Mouse (Mus musculus) liver, embryonic 11.5 days (tissue): ENCODE data around the gene Plekhh3. TPM values are rescaled to one million over a fixed set of nuclear protein-coding genes. Genes with fewer than 3 reads are reported as not detected.

Experiments
- ATAC-seq: fragments of 200-750 bp; cut with Nextera tagmentation; replicated peaks from 2 replicates; pipeline ENCODE4 v1.8.0; 2017; ENCODE audit warnings: moderate number of reproducible peaks, mild to moderate bottlenecking, moderate TSS enrichment, moderate library complexity; ENCODE audit not compliant: low FRiP score
- DNase-seq: peaks from one replicate; pipeline ENCODE4 v3.0.0-alpha.2; 2017; ENCODE audit warnings: low spot score
- H3K27ac ChIP-seq: fragments of 300-500 bp; sonication (generic); 2 replicates; pipeline ENCODE4 v1.5.1; 2014; ENCODE audit warnings: mild to moderate bottlenecking, low read depth, low read length, control low read depth
- H3K27me3 ChIP-seq: fragments of 300-500 bp; sonication (generic); replicated peaks from 2 replicates; pipeline ENCODE4 v1.6.1; 2014; ENCODE audit warnings: low read length, mixed read lengths; ENCODE audit not compliant: control insufficient read depth, insufficient read depth
- H3K36me3 ChIP-seq: fragments of 300-500 bp; sonication (generic); 2 replicates; pipeline ENCODE4 v1.6.1; 2014; ENCODE audit warnings: mild to moderate bottlenecking, low read length, moderate library complexity, mixed read lengths; ENCODE audit not compliant: control insufficient read depth, insufficient read depth
- H3K4me1 ChIP-seq: fragments of 300-500 bp; sonication (generic); replicated peaks from 2 replicates; pipeline ENCODE4 v1.6.1; 2014; ENCODE audit warnings: low read length, mixed read lengths; ENCODE audit not compliant: control insufficient read depth, insufficient read depth
- H3K4me2 ChIP-seq: fragments of 300-500 bp; sonication (generic); 2 replicates; pipeline ENCODE4 v1.6.1; 2014; ENCODE audit warnings: mild to moderate bottlenecking, control low read depth, moderate library complexity
- H3K4me3 ChIP-seq: fragments of 300-500 bp; sonication (generic); 2 replicates; pipeline ENCODE4 v1.5.1; 2014; ENCODE audit warnings: low read depth, low read length, control low read depth
- H3K9ac ChIP-seq: fragments of 300-500 bp; sonication (generic); 2 replicates; pipeline ENCODE4 v1.6.1; 2014; ENCODE audit warnings: low read depth, low read length, control low read depth
- H3K9me3 ChIP-seq: fragments of 300-500 bp; sonication (generic); 2 replicates; pipeline ENCODE4 v1.6.1; 2016; ENCODE audit warnings: low read length, inconsistent platforms, mixed read lengths; ENCODE audit not compliant: control insufficient read depth
- WGBS: fragments of 180-500 bp; shearing (Covaris S2); extraction: QIAGEN DNeasy Blood & Tissue Kit; methylation state at CpG from one replicate; pipeline ENCODE4 v1.1.7; 2014; 5-methylcytosine and 5-hydroxymethylcytosine counted together
- polyA plus RNA-seq: library from polyadenylated mRNA; unstranded; fragments of >200 nt; fragmentation: Nextera tagmentation; extraction: Ambion mirVana; gene quantifications from 2 replicates; pipeline ENCODE4 v1.2.1, GENCODE M21; 2014

The Plekhh3 gene
- polyA plus RNA-seq, 1 experiment from 2014 or later: 3.8 TPM

DNA sequence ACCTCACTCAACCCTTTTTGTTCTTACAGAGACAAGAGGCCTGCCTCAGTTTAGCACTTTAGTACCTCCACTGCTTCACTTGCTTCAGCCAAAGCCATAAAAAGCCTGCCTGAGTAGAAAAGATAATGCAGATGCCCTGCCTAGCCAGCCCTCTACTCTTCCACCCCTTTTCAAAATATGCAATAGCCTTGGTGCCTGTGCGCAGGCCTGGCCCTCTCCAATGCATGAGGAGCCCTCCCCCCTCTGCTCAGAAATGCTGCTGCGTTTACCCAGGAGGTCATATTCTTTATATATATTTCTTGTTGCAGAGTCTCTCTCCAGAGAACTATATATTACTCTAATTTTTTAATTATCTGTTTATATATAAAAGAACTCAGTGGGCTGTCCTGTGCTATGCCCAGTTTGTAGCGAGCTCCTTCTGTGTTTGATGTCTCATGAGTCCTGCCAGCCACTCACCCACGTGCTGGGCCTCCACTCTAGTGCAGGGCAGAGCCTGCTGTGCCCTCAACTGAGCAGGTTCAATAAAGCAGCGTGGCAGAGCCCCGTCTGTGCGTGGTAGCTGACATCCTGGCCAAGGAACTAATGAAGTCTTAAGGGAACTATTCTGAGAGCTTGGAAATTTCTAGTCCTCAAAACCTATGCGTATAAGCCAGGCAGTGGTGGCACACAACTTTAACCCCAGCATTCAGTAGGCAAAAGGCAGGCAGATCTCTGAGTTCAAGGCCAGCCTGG is 19.2 kb upstream of the Plekhh3 start:
- peak; percentile 85 for ATAC-seq
- no peak overlapping the region for H3K4me3 ChIP-seq
- no peaks in the 10 kb centered on the region for H3K27me3 ChIP-seq
- peaks cover 32% of the 10 kb centered on the region for H3K4me1 ChIP-seq
- no peaks in the 10 kb centered on the region; the same call in none of the 2 replicates for H3K36me3 ChIP-seq
- peak overlapping the region; percentile 36 for H3K4me2 ChIP-seq
- WGBS: 46% methylated on average over 8 of the region's 8 CpGs
- peak overlapping the region; percentile 59 for H3K9ac ChIP-seq
- no peaks in the 10 kb centered on the region for H3K9me3 ChIP-seq
- H3K27ac ChIP-seq: peak overlapping the region; percentile 92
- no peak for DNase-seq

GRCm38 (mm10) chr11:101189495-101190180 is 18.5 kb upstream of the Plekhh3 start:
- no peaks in the 10 kb centered on the region; the same call in 1 of the 2 replicates for H3K36me3 ChIP-seq
- no peaks in the 10 kb centered on the region for H3K27me3 ChIP-seq
- ATAC-seq: peak; percentile 97
- H3K9me3 ChIP-seq: no peaks in the 10 kb centered on the region
- peak overlapping the region; percentile 36 for H3K4me2 ChIP-seq
- H3K4me3 ChIP-seq: no peak overlapping the region
- H3K4me1 ChIP-seq: peaks cover 32% of the 10 kb centered on the region
- H3K27ac ChIP-seq: peak overlapping the region; percentile 92
- peak overlapping the region; percentile 59 for H3K9ac ChIP-seq
- DNase-seq: peak; percentile 80
- WGBS: 8% methylated on average over 6 of the region's 6 CpGs

DNA sequence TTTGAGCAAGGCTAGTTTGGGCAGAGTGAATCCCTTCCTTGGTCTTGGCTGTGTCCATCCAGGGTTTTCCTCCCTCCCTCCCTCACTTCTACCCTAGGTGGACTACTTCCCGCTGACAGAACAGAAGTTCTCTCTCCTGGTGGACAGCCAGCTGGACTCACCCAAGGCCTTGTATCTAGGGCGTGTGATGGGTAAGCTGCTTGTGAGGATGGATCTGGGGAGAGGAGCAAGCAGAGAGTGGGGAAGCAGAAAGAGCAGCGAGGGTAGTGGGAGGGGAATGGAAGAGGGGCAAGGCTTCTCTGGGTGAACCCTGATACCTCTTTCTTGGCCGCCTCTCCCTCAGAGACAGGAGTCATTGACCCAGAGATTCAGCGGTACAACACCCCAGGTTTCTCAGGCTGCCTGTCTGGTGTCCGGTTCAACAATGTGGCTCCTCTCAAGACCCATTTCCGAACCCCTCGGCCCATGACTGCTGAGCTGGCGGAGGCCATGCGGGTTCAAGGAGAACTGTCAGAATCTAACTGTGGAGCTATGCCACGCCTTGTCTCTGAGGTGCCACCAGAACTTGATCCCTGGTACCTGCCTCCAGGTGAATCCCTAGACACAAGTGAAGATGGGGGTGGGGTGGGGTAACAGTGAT is 17.1 kb upstream of the Plekhh3 start:
- H3K9me3 ChIP-seq: no peaks in the 10 kb centered on the region
- no peak overlapping the region for H3K4me3 ChIP-seq
- H3K9ac ChIP-seq: no peak overlapping the region
- H3K27ac ChIP-seq: no peak overlapping the region
- H3K36me3 ChIP-seq: no peaks in the 10 kb centered on the region; the same call in 1 of the 2 replicates
- WGBS: 85% methylated on average over 11 of the region's 11 CpGs
- ATAC-seq (no peak), DNase-seq (no peak)
- peaks cover 3% of the 10 kb centered on the region; the same call in 1 of the 2 replicates for H3K27me3 ChIP-seq
- H3K4me1 ChIP-seq: peaks cover 32% of the 10 kb centered on the region
- H3K4me2 ChIP-seq: no peak overlapping the region

- peaks cover 7% of the 10 kb centered on the region; the same call in 1 of the 2 replicates for H3K27me3 ChIP-seq
- 90% methylated on average over 5 of the region's 5 CpGs for WGBS
- H3K36me3 ChIP-seq: no peaks in the 10 kb centered on the region; the same call in 1 of the 2 replicates
- H3K9ac ChIP-seq: no peak overlapping the region
- no peak overlapping the region for H3K4me3 ChIP-seq
- H3K4me1 ChIP-seq: peaks cover 32% of the 10 kb centered on the region
- H3K27ac ChIP-seq: no peak overlapping the region
- no peak for DNase-seq
- ATAC-seq: no peak
- no peak overlapping the region for H3K4me2 ChIP-seq
- H3K9me3 ChIP-seq: no peaks in the 10 kb centered on the region
These were observed 16.4 kb upstream of the Plekhh3 start for GRCm38 (mm10) chr11:101187541-101187940.

DNA sequence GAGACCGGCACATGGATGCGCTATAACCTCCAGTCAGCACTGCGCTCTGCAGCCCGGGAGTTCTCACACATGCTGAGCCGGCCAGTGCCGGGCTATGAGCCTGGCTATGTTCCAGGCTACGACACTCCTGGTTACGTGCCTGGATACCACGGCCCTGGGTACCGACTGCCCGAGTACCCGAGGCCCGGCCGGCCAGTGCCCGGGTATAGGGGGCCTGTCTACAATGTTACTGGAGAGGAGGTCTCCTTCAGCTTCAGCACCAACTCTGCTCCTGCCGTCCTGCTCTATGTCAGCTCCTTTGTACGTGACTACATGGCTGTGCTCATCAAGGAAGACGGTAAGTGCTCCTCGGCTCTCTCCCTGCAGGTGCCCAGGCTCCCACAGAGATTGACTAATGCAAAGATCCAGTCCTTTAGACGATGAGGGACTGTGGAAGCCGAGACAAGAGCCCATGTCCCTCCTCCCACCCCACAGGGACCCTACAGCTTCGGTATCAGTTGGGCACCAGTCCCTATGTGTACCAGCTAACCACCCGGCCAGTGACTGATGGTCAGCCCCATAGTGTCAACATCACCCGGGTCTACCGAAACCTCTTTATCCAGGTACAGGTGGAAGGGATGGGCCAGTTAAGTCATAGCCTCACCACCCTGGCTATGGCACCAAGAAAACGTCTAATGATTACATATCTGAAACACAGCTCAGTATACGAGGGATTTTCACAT is 15.5 kb upstream of the Plekhh3 start:
- no peak overlapping the region for H3K9ac ChIP-seq
- no peak for DNase-seq
- H3K9me3 ChIP-seq: no peaks in the 10 kb centered on the region
- no peaks in the 10 kb centered on the region; the same call in 1 of the 2 replicates for H3K36me3 ChIP-seq
- 91% methylated on average over 27 of the region's 27 CpGs for WGBS
- H3K4me3 ChIP-seq: no peak overlapping the region
- H3K27ac ChIP-seq: no peak overlapping the region
- no peak overlapping the region for H3K4me2 ChIP-seq
- H3K4me1 ChIP-seq: peaks cover 30% of the 10 kb centered on the region
- ATAC-seq: no peak
- H3K27me3 ChIP-seq: peaks cover 14% of the 10 kb centered on the region

- Histone ChIP-seq H3K27ac (no peak overlapping the region), H3K4me3 (no peak overlapping the region), H3K9ac (no peak overlapping the region), H3K4me1 (peaks cover 19% of the 10 kb centered on the region), H3K36me3 (no peaks in the 10 kb centered on the region; the same call in 1 of the 2 replicates), H3K4me2 (no peak overlapping the region), H3K9me3 (no peaks in the 10 kb centered on the region), H3K27me3 (peaks cover 14% of the 10 kb centered on the region)
- ATAC-seq (no peak), DNase-seq (no peak)
- 86% methylated on average over 4 of the region's 4 CpGs for WGBS
These were observed 14.3 kb upstream of the Plekhh3 start for GRCm38 (mm10) chr11:101185441-101185840.

DNA sequence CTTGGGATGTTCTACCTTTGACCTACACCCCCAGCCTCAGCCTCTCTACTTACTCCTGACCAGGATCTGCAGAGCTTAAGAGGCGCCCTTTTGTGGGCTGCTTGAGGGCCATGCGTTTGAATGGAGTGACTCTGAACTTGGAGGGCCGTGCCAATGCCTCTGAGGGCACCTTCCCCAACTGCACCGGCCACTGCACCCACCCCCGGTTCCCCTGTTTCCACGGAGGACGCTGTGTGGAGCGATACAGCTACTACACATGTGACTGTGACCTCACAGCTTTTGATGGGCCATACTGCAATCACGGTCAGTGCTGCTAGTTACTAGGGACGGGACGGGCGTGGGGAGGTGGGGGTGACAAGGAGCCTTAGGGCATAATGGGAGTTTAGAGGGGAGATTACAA is 13.8 kb upstream of the Plekhh3 start:
- no peaks in the 10 kb centered on the region; the same call in 1 of the 2 replicates for H3K36me3 ChIP-seq
- H3K4me2 ChIP-seq: no peak overlapping the region
- peaks cover 14% of the 10 kb centered on the region for H3K4me1 ChIP-seq
- no peak for ATAC-seq
- peaks cover 14% of the 10 kb centered on the region for H3K27me3 ChIP-seq
- H3K9me3 ChIP-seq: no peaks in the 10 kb centered on the region
- H3K9ac ChIP-seq: no peak overlapping the region
- 85% methylated on average over 12 of the region's 12 CpGs for WGBS
- no peak for DNase-seq
- H3K4me3 ChIP-seq: no peak overlapping the region
- no peak overlapping the region for H3K27ac ChIP-seq

DNA sequence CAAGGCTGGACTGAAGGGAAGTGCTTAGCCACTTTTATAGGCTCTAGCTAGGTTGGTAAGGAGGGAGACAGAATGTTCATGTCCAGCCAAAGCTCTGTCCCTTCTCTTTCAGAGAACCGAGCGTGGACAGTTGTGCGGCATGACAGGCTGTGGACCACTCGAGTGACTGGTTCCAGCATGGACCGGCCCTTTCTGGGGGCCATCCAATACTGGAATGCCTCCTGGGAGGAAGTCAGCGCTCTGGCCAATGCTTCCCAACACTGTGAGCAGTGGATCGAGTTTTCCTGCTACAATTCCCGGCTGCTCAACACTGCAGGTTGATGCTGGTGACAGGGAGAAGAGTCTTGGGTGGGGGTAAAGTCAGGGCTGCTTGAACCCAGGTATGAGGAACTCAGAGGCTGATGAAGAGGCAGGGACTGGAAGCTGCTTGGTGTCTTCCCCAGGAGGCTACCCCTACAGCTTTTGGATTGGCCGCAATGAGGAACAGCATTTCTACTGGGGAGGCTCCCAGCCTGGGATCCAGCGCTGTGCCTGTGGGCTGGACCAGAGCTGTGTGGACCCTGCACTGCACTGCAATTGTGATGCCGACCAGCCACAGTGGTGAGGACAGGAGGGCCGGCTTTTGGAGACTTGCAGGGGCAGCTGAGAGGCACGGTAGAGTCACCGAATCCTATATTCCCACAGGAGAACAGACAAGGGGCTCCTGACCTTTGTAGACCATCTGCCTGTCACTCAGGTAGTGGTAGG is 11.8 kb upstream of the Plekhh3 start:
- WGBS: 80% methylated on average over 14 of the region's 14 CpGs

More for the DNA sequence above, 11.8 kb upstream of the Plekhh3 start:
- DNase-seq (no peak), ATAC-seq (no peak)
- Histone ChIP-seq H3K9ac (no peak overlapping the region), H3K27me3 (peaks cover 24% of the 10 kb centered on the region), H3K36me3 (no peaks in the 10 kb centered on the region; the same call in 1 of the 2 replicates), H3K9me3 (no peaks in the 10 kb centered on the region), H3K27ac (no peak overlapping the region), H3K4me2 (no peak overlapping the region), H3K4me3 (no peak overlapping the region), H3K4me1 (no peaks in the 10 kb centered on the region)
